Mouse (Mus musculus): ENCODE data around the gene 1600002K03Rik.
"Not testable (repeated sequence)": the region's sequence is repeated elsewhere in the genome, so short reads cannot be mapped to it uniquely, and the experiment has no call there.

1600002K03Rik gene

GRCm38 (mm10) chr10:80166136-80166535 lies 6.6 kb upstream of the 1600002K03Rik start:
- in situ Hi-C loops (cut with MboI, MseI): not testable (repeated sequence)

- in situ Hi-C loops (cut with MboI, MseI): no loop called here
Observed at GRCm38 (mm10) chr10:80167460-80168037, 5.2 kb upstream of the 1600002K03Rik start.

GRCm38 (mm10) chr10:80168038-80168661 lies 4.6 kb upstream of the 1600002K03Rik start:
- in situ Hi-C loops (cut with MboI, MseI): no loop called here

- in situ Hi-C loops (cut with MboI, MseI): no loop called here
Observed at GRCm38 (mm10) chr10:80169070-80169469, 3.7 kb upstream of the 1600002K03Rik start.

GRCm38 (mm10) chr10:80169651-80170050 lies 3.1 kb upstream of the 1600002K03Rik start:
- in situ Hi-C loops (cut with MboI, MseI): no loop called here

GRCm38 (mm10) chr10:80170052-80170451 lies 2.7 kb upstream of the 1600002K03Rik start:
- in situ Hi-C loops (cut with MboI, MseI): no loop called here

GRCm38 (mm10) chr10:80170601-80171021 lies 2.1 kb upstream of the 1600002K03Rik start:
- in situ Hi-C loops (cut with MboI, MseI): no loop called here

- in situ Hi-C loops (cut with MboI, MseI): no loop called here
Observed at GRCm38 (mm10) chr10:80171252-80171651, 1.5 kb upstream of the 1600002K03Rik start.

GRCm38 (mm10) chr10:80171760-80172526 lies 801 bp upstream of the 1600002K03Rik start:
- in situ Hi-C loops (cut with MboI, MseI): no loop called here

- in situ Hi-C loops (cut with MboI, MseI): no loop called here
Observed at GRCm38 (mm10) chr10:80173358-80173757, 614 bp downstream of the 1600002K03Rik start.

- in situ Hi-C loops (cut with MboI, MseI): no loop called here
Observed at GRCm38 (mm10) chr10:80173955-80174640, 1.4 kb downstream of the 1600002K03Rik start.

GRCm38 (mm10) chr10:80174705-80175104 lies 2.0 kb downstream of the 1600002K03Rik start:
- in situ Hi-C loops (cut with MboI, MseI): loop anchor here (5.0 kb wide), 1 partner anchor 73 kb away; the partner anchor contains the start of gene Ndufs7

GRCm38 (mm10) chr10:80175536-80176269 lies 3.0 kb downstream of the 1600002K03Rik start:
- in situ Hi-C loops (cut with MboI, MseI): loop anchor here (5.0 kb wide), 1 partner anchor 72 kb away; the partner anchor contains the start of gene Ndufs7

GRCm38 (mm10) chr10:80176270-80176834 lies 3.6 kb downstream of the 1600002K03Rik start:
- in situ Hi-C loops (cut with MboI, MseI): loop anchor here (5.0 kb wide), 1 partner anchor 71 kb away; the partner anchor contains the start of gene Ndufs7

- in situ Hi-C loops (cut with MboI, MseI): loop anchor here (5.0 kb wide), 1 partner anchor 70 kb away; the partner anchor contains the start of gene Ndufs7
Observed at GRCm38 (mm10) chr10:80177441-80178279, 4.9 kb downstream of the 1600002K03Rik start.

- in situ Hi-C loops (cut with MboI, MseI): loop anchor here (5.0 kb wide), 1 partner anchor 68 kb away; the partner anchor contains the start of gene Ndufs7
Observed at GRCm38 (mm10) chr10:80179068-80180051, 6.6 kb downstream of the 1600002K03Rik start, which contains the start of gene Efna2. Efna2 (plus strand) TSS chr10:80179482.

- in situ Hi-C loops (cut with MboI, MseI): no loop called here
Observed at GRCm38 (mm10) chr10:80180288-80180687, 7.5 kb downstream of the 1600002K03Rik start.

GRCm38 (mm10) chr10:80180823-80181222 lies 8.1 kb downstream of the 1600002K03Rik start:
- in situ Hi-C loops (cut with MboI, MseI): no loop called here
